Mouse (Mus musculus) A20 (cell line): ENCODE data around the gene Gm6899.

Experiments
- DNase-seq: peaks from one replicate; pipeline ENCODE4 v3.0.0-alpha.2; 2011; ENCODE audit warnings: low read depth, low spot score

The Gm6899 gene

GRCm38 (mm10) chr11:26593061-26594059 is at the start of gene Gm6899, which contains the start of gene Vrk2:
Gene Gm6899, plus strand, starts transcription at chr11:26593241.
Gene Vrk2, minus strand, starts transcription at chr11:26593999.
- DNase-seq = peak; percentile 94

DNA sequence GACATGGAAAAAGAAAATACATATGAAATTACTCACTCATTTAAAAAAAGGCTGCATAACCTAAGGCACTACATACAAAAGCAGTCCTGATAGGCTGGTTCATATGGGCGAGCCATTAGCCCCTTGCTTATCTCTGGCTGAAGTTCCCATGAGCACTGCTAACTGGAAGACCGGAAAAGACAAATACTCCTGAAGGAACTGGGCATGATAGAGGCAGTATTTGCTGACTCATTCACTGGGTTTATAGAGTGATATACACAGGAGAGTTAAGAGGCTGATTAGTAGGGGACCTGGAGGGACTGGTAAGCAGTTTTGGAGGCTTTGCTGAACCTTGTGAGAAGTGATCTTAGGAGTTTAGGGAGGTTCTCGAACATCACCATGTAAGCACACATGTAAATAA is 41.5 kb upstream of the Gm6899 start:
- no peak for DNase-seq

- DNase-seq = peak; percentile 77
Observed at GRCm38 (mm10) chr11:26585409-26586366, 7.4 kb upstream of the Gm6899 start.

- peak; percentile 92 for DNase-seq
Observed at GRCm38 (mm10) chr11:26586367-26587183, 6.5 kb upstream of the Gm6899 start.

DNA sequence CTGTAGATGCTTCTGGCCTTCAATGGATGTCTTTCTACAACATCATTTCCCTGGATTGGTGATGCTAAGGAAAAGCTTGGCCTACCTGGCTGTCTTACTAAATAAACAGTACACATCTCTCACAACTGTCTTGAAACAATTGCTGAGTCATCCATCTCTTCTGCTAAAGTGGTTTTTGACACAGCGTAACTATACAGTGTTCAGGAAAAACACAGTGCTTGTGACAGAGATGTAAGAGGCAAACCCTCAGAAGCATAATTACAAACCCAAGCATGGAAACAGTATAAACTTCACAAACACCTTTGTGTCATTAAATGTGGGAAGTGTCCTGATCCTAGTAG is 5.9 kb upstream of the Gm6899 start:
- no peak for DNase-seq

- peak; percentile 78 for DNase-seq
Observed at GRCm38 (mm10) chr11:26592395-26593053, 517 bp upstream of the Gm6899 start.

DNA sequence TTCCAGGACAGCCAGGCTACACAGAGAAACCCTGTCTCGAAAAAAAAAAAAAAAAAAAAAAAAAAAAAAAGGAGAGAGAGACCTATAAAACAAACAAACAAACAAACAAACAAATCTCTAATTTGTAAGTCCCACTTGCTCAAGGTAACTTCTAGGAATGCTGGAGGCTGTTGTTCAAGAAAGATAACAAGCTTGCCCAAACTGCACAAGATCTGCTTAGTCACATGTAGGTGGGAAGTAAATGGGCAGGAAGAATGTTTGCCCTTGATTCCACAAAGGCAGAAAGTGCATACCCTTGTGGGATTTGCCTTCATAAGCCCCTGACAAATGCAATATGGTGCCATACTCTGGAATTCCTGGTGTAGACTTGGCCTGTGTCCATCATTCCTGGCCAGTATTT is 1.4 kb downstream of the Gm6899 start:
- DNase-seq = no peak

GRCm38 (mm10) chr11:26596186-26596585 is 3.1 kb downstream of the Gm6899 start:
- no peak for DNase-seq

DNA sequence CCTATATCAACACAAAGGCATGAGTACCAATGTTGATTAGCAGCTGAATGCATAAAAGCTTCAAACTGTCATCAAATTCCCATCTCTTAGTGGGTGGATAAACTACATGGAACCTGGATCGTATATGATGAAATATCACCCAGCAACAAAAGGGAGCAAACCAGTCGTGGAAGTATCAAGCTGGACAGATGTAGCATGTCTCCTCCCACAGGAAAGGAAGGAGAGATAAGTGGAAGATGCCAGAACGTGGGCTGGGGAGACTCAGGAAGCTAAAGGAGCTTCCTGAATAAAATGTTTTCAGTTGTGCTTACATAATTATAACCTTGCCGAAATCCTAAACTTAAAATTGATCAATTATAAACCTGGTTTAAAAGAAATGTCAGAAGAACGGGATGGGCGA is 4.1 kb downstream of the Gm6899 start:
- DNase-seq = no peak

GRCm38 (mm10) chr11:26597761-26598160 is 4.7 kb downstream of the Gm6899 start:
- DNase-seq = no peak

DNA sequence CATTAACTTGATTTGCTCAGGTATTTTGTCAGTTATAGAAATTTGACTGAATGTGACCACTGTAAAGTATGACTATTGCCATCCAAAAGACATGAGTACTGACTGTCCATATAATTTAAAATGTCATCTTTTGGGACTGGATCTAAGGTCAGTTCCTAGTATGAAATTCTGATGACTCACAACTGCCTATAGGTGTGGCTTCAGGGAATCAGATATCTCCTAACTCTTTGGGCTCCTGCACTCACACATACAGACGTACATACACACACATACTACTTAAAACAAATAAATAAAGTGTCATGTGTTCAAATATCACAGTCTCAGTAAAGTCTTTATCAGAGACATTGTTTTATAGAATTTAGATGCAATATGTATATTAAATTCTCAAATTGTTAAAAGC is 5.8 kb downstream of the Gm6899 start:
- no peak for DNase-seq

- peak; percentile 66 for DNase-seq
Observed at GRCm38 (mm10) chr11:26600692-26601091, 7.7 kb downstream of the Gm6899 start.

- peak; percentile 56 for DNase-seq
Observed at GRCm38 (mm10) chr11:26601571-26602175, 8.6 kb downstream of the Gm6899 start.

DNA sequence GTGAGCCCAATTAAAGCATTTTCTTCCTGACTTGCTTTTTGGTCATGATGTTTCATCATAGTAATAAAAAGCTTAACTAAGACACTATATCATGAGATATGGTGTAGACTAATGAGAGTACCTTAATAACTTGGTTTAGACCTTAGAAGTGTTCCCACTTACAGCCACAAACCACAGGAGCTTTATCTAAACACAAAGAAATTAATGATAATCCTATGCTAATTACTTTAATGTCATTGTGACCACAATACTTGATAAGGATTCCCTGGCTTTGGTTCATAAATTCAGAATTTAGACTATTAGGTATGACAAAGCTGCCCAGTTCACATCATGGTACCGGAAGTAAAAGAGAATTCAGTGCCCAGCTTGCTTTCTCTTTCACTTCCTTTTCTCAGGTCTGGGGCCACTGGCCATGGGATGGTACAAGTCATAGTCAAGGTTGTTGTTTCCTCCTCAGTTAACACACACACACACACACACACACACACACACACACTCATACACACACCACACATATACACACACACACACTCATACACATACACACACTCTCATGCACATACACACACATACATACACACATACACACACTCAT is 11.1 kb downstream of the Gm6899 start:
- peak; percentile 80 for DNase-seq

- DNase-seq = no peak
Observed at GRCm38 (mm10) chr11:26608795-26609194, 15.8 kb downstream of the Gm6899 start.

- no peak for DNase-seq
Observed at GRCm38 (mm10) chr11:26618475-26619223, 25.6 kb downstream of the Gm6899 start.

DNA sequence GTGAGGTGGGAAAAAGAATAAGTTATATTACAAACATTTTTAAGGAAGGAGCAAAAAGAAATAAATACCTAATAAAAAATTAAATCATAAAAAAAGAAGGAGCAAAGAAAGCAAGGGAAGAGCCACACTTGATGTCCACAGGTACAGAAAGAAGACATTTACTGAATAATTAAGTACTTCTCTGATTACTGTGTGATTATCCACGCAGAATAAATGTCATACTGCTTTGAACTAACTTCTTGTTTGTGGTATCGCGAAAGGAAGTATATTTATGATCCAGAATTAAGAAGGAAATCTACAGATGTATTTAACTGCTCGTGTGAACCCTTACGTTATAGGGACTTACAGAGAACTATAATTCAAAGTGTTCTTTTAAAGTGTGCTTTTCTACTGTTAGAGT is 29.7 kb downstream of the Gm6899 start:
- DNase-seq = no peak

DNA sequence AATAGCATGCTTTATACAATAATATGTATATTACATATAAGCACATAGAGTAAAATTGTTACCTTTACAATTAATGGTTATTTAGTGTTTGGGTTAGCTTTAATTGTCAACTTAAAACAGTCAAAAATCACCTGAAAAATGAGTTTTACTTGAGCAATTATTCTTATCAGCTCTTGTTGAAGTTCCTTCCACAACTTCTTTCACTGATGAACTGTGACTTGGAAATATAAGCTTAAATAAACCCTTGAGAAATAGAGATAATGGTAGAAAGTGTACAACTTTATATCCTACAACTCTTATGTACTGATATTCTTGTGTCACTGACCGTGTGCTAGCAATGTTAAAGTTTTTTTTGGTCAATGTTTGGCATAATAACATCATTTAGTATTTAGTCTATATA is 43.2 kb downstream of the Gm6899 start:
- DNase-seq = no peak

GRCm38 (mm10) chr11:26640314-26640785 is 47.3 kb downstream of the Gm6899 start:
- peak; percentile 92 for DNase-seq
